Mouse (Mus musculus) heart, postnatal 0 days (tissue): Measurements from ENCODE around the gene Ssr2.

Experiments
- CTCF ChIP-seq: IDR thresholded peaks from 2 replicates; pipeline ENCODE4 v1.5.1; 2016; ENCODE audit warnings: antibody characterized with exemption, control low read depth, low read depth
- EP300 ChIP-seq: IDR thresholded peaks from 2 replicates; pipeline ENCODE4 v1.6.1; 2016; ENCODE audit warnings: antibody characterized with exemption, low read depth

GRCm38 (mm10) chr3:88531348-88532298 lies 44.1 kb upstream of the Ssr2 start:
- no peak for TF ChIP-seq CTCF
- TF ChIP-seq EP300 = no peak
